Mouse (Mus musculus) thymus, adult 2 months (tissue): ENCODE results near the gene Bicra. TPM values are rescaled to one million over a fixed set of nuclear protein-coding genes. Genes with fewer than 3 reads are reported as not detected.

Source experiments
- DNase-seq: peaks from one replicate; pipeline ENCODE4 v3.0.0; 2021
- H3K27ac ChIP-seq: fragments of 200-500 bp; 2 replicates; pipeline ENCODE4 v1.5.1; 2012; ENCODE audit warnings: low read length, control low read depth; ENCODE audit not compliant: control insufficient read depth, insufficient read depth
- H3K27me3 ChIP-seq: fragments of 200-500 bp; 2 replicates; pipeline ENCODE4 v1.6.1; 2012; ENCODE audit warnings: mild to moderate bottlenecking, low read length, moderate library complexity, mixed read lengths; ENCODE audit not compliant: control insufficient read depth, insufficient read depth
- H3K36me3 ChIP-seq: fragments of 200-500 bp; 2 replicates; pipeline ENCODE4 v1.6.1; 2012; ENCODE audit warnings: mild to moderate bottlenecking, low read length, moderate library complexity; ENCODE audit not compliant: control insufficient read depth, insufficient read depth
- H3K4me1 ChIP-seq: fragments of 200-500 bp; replicated peaks from 2 replicates; pipeline ENCODE4 v1.6.1; 2012; ENCODE audit warnings: low read length; ENCODE audit not compliant: control insufficient read depth, insufficient read depth
- H3K4me3 ChIP-seq: fragments of 200-500 bp; 2 replicates; pipeline ENCODE4 v1.5.1; 2012; ENCODE audit warnings: mild to moderate bottlenecking, low read length, control low read depth, moderate library complexity; ENCODE audit not compliant: control insufficient read depth, insufficient read depth
- CTCF ChIP-seq: fragments of 200-500 bp; IDR thresholded peaks from 2 replicates; pipeline ENCODE4 v1.5.1; 2012; ENCODE audit warnings: mild to moderate bottlenecking, control low read depth, low read length, moderate library complexity, borderline replicate concordance; ENCODE audit not compliant: control insufficient read depth, poor library complexity, insufficient read depth; ENCODE audit errors: extremely low read depth
- POLR2A ChIP-seq: fragments of 200-500 bp; IDR thresholded peaks from 2 replicates; pipeline ENCODE4 v1.6.1; 2012; ENCODE audit warnings: mild to moderate bottlenecking, low read length, control low read depth, moderate library complexity; ENCODE audit not compliant: control insufficient read depth, poor library complexity, insufficient read depth; ENCODE audit errors: extremely low read depth
- WGBS: fragments of 180-500 bp; shearing (Covaris S2); methylation state at CpG from one replicate; pipeline ENCODE4 v1.1.7; 2018; 5-methylcytosine and 5-hydroxymethylcytosine counted together
- polyA plus RNA-seq: library from polyadenylated mRNA; depleted of rRNA; stranded (reverse); fragments of >200 nt; gene quantifications from 2 replicates; pipeline ENCODE4 v1.2.3, GENCODE M21; 2012

Gene Bicra
- polyA plus RNA-seq, 1 experiment = 57.0 TPM

DNA sequence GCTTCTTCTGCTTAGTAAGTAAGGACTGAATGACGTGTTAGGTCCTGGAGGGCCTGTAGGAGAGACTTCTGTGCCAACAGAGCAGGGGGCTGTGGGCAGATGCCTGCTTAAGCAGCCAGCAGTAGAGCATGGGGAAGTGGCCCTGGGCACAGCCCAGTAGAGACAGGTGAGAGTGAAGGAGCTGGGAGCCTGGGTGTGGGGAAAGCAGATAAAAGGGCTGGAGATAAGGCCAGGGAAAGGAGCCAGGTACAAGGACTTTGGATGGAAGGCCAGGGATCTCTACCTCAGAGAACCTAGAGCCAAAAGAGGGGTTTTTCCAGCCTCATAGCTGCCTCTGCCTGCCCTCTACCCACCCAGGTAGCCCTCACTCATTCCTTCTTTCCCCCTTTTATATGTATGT lies 14.7 kb downstream of the Bicra start:
- H3K4me3 ChIP-seq = no peak overlapping the region
- peaks cover 10% of the 10 kb centered on the region for H3K4me1 ChIP-seq
- no peaks in the 10 kb centered on the region for H3K27me3 ChIP-seq
- peak overlapping the region; percentile 26; the same call in 1 of the 2 replicates for H3K27ac ChIP-seq
- 75% methylated on average over 1 of the region's 1 CpGs for WGBS
- no peak for TF ChIP-seq POLR2A
- no peak for TF ChIP-seq CTCF
- no peaks in the 10 kb centered on the region for H3K36me3 ChIP-seq
- DNase-seq = no peak

DNA sequence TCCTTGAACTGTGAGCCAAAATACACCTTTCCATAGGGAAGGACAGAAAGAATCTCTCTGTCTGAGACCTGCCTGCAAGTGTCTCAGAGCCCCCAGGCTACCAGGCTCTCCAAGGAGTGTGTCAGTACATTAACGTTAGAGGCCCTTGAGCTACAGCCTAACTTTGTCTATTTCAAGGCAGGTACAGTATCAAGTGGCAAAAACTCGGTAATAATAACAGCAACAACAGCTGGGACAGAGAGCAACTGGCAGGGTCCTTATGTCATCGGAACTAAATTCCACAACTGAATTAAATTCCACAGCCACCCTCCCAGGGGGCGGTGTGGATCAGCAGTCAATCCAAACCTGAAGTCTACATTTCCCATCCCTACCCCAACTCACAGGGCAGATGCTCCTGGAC lies 16.6 kb downstream of the Bicra start:
- Histone ChIP-seq H3K36me3 (no peaks in the 10 kb centered on the region), H3K4me1 (peaks cover 10% of the 10 kb centered on the region), H3K27me3 (no peaks in the 10 kb centered on the region), H3K4me3 (no peak overlapping the region), H3K27ac (no peak overlapping the region)
- TF ChIP-seq POLR2A (no peak), CTCF (no peak)
- DNase-seq = no peak
- WGBS = 95% methylated on average over 4 of the region's 4 CpGs

DNA sequence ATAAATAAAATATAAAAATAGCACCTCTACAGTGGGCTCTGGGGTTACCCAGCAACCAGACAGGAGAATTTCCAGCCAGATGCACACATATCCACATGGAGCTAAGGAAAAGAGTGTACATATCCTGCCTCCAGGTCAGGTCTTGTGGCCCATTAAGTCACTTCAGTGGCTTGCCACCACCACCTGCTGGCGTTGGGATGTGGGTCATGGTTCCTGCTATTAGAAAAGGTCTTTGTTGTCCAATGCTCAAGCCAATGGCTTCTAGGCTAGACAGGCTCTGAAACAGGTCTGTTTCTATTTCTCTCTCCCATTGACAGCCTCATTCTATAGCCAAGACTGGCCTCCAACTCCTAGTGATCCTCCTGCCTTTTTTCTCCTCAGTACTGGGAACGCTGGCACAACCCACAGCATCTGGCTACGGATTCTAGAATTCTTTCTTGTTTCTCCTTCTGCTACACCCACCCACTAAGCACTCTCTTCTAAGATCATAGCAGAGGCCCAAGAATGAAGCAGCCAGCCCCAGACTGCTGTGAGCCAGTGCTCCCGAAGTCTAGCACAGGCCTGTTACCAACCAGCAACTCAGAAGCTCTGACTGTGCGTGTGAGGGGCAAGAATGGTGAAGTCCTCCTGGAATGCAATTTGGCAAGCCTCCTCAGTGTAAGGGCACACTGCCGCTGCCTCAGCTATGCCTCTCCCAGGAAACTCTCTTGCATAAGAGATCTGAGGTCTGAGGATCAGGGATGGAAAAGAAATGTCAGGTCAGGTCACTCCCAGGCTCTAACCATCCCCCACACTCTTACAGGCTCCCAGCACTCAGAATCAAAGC lies 19.4 kb downstream of the Bicra start:
- Histone ChIP-seq H3K4me1 (peaks cover 8% of the 10 kb centered on the region), H3K36me3 (no peaks in the 10 kb centered on the region), H3K4me3 (no peak overlapping the region), H3K27me3 (no peaks in the 10 kb centered on the region), H3K27ac (no peak overlapping the region)
- no peak for DNase-seq
- 84% methylated on average over 6 of the region's 6 CpGs for WGBS
- TF ChIP-seq POLR2A = no peak
- TF ChIP-seq CTCF = no peak

DNA sequence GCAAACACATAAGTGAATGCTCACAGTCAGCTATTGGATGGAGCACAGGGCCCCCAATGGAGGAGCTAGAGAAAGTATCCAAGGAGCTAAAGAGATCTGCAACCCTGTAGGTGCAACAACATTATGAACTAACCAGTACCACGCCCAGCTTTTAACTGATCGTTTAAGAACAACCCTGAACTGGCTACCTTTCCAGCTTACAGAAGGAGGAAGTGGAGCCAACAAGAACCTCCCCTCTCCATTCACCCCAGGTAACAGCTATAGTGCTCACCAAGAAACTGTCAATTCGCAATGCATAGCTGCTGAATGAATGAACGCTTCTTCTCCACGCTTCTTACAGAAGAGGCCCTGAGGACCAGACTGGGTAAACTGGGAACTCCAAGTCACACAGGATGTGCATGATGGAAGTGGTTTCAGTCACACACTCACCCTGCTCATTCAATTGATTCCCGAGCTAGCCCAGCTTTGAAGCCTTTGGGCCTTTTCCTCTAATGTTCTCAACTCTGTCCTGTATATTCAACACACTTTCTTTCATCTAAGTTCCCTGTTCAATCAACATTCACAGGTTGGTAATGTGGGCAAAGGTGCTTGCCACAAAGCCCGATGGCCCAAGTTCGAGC lies 23.0 kb downstream of the Bicra start:
- no peaks in the 10 kb centered on the region for H3K36me3 ChIP-seq
- peaks cover 1% of the 10 kb centered on the region for H3K4me1 ChIP-seq
- no peak for TF ChIP-seq CTCF
- H3K4me3 ChIP-seq = no peak overlapping the region
- 83% methylated on average over 8 of the region's 8 CpGs for WGBS
- no peaks in the 10 kb centered on the region for H3K27me3 ChIP-seq
- H3K27ac ChIP-seq = no peak overlapping the region
- DNase-seq = no peak

DNA sequence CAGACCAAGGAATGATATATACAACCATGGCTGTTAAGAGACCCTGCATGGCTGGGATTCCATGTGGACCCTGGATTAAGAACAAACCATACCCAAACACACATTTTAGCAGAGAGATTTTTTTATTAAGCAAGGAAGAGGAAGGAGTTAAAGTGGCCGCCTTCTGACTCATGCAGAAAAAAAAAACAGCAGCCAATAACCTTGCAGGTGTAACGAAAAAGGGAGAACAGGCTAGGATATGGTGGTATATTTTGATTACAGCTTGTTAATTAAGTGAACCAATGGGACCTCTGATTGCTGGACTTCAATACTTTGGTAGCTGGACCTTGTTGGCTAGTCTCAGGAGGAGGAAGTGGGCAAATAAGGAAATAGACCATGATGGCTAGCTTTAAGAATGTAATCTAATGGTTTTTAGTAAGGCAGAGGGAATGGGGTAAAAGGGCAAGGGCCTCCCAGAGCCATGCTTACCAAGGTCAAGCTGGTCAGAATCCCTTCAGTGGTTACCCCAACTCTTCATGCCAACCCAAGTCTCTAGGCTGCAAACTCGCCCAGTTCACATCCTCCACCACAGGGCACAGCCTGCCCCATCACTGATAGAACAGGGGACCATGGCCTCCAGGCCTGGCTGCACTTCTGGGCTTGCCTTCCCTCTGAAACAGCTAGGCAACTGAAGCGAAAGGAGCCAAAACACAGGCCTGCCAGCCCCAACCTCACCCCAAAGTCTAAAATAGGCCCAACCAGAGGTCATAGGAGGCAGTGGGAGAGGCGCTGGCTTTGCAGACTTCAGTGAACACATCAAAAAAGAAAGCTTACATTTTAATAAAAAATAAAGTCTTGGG lies 28.2 kb downstream of the Bicra start:
- no peak overlapping the region for H3K27ac ChIP-seq

DNA sequence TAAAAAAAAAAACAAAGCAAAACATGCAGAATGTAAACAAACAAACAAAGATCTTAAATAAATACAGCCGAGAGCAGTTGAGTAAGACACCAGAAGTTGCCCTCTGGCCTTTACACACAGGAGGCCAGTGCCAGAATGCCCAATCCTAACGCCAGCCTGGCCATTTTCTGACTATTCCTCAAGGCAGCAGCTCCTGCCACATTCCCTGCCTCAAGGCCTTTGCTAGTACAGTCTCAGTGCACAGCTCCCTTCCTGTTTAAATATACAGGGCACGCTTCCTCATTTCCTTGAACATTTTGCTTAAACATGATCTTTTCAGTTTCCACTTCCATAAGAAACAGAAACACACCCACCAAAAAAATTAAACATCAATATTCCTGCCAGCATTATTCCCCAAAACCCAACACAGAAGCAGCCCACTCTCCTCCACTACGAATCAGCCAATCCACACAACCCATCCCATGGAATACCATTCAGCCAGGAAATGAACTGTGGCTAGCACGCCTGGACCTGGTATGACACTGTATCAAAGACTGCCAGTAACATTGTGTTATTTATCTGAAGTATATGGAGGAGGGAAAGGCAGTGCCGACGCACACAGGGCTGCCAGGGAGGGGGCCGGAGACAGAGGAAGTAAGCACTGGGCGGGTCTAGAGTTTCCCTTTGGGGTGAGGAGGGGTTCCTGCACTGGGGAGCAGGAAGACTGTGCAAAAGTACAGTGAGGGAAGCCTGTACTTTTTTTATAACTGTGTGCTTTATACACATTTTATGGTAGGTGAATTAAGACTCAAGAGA lies 29.5 kb downstream of the Bicra start:
- TF ChIP-seq CTCF = no peak
- TF ChIP-seq POLR2A = no peak
- Histone ChIP-seq H3K4me3 (no peak overlapping the region), H3K4me1 (peaks cover 14% of the 10 kb centered on the region), H3K36me3 (no peaks in the 10 kb centered on the region), H3K27me3 (no peaks in the 10 kb centered on the region), H3K27ac (peak overlapping the region; percentile 68)
- 36% methylated on average over 9 of the region's 9 CpGs for WGBS
- DNase-seq = peak; percentile 71

More for the DNA sequence above, 28.2 kb downstream of the Bicra start:
- TF ChIP-seq POLR2A (no peak), CTCF (no peak)
- no peaks in the 10 kb centered on the region for H3K36me3 ChIP-seq
- H3K4me3 ChIP-seq = no peak overlapping the region
- DNase-seq = no peak
- H3K4me1 ChIP-seq = peaks cover 14% of the 10 kb centered on the region
- WGBS = 80% methylated on average over 5 of the region's 5 CpGs
- H3K27me3 ChIP-seq = no peaks in the 10 kb centered on the region

DNA sequence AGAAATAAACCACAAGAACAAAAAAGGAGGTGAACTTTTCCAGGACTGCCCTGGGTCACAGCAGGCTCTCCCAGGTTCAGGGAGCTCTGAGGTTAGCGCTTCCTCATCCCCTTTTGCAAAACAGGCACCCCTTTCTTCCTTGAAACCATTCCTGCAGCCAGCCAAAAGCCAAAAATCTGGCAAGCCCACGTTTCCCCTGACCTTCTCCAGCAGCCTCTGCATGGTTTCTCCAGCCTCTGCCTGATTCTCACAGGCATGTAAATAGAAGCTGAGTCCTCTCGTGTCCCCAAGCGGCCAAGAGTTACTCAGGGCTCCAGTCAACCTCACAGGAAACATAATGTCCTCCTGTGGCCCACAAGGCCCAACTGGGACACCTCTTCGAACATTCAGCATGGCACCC lies 32.3 kb downstream of the Bicra start:
- H3K4me1 ChIP-seq = peaks cover 35% of the 10 kb centered on the region
- no peaks in the 10 kb centered on the region for H3K27me3 ChIP-seq
- no peak for TF ChIP-seq CTCF
- no peak for TF ChIP-seq POLR2A
- H3K4me3 ChIP-seq = no peak overlapping the region
- no peak for DNase-seq
- 62% methylated on average over 5 of the region's 5 CpGs for WGBS
- no peak overlapping the region for H3K27ac ChIP-seq
- H3K36me3 ChIP-seq = no peaks in the 10 kb centered on the region
